Mouse (Mus musculus) macrophage (primary cell): ENCODE data around the gene Ism1. TPM values are rescaled to one million over a fixed set of nuclear protein-coding genes. Genes with fewer than 3 reads are reported as not detected.

Experiments
- H3K27ac ChIP-seq: fragments of 350-480 bp; formaldehyde crosslinking; 2 replicates; pipeline ENCODE4 v1.9.0; 2021
- H3K36me3 ChIP-seq: fragments of 350-480 bp; formaldehyde crosslinking; 2 replicates; pipeline ENCODE4 v1.9.0; 2021; ENCODE audit errors: inconsistent target
- H3K4me3 ChIP-seq: fragments of 350-480 bp; formaldehyde crosslinking; 2 replicates; pipeline ENCODE4 v1.9.0; 2021; ENCODE audit errors: inconsistent target
- H3K79me2 ChIP-seq: fragments of 350-480 bp; formaldehyde crosslinking; 2 replicates; pipeline ENCODE4 v1.9.0; 2021; ENCODE audit errors: inconsistent target
- WGBS: methylation state at CpG from one replicate; pipeline ENCODE4 v1.1.7; 2026; ENCODE audit warnings: inconsistent platforms; ENCODE audit not compliant: missing documents; 5-methylcytosine and 5-hydroxymethylcytosine counted together
- polyA plus RNA-seq: library from polyadenylated mRNA; stranded (reverse); fragments of 250-400 nt; gene quantifications from 3 replicates; pipeline ENCODE4 v1.2.4, GENCODE M21; 2018; ENCODE audit warnings: inconsistent platforms

The Ism1 gene
- polyA plus RNA-seq, 1 experiment from 2014 or later: not detected

DNA sequence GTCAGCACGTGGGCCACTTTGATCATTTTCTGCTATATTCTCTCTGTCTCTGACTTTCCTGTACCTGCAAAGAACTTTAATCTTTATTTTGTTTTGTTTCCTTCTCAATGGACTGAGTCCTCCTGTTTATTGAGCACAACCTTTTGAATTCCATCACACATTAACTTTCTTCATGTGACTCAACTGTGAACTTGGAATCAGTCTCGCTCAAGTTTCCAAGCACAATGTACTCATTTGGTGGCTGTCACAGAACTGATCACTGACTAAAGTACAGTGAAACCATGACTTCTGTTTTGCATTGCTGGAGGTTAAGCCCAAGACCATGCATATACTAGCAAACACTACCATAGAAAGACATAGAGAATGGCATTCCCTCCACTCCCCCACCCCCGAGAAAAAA, 15.5 kb downstream of the Ism1 start:
- 87% methylated on average over 2 of the region's 3 CpGs for WGBS
- no peaks in the 10 kb centered on the region for H3K79me2 ChIP-seq

GRCm38 (mm10) chr2:139694638-139695037, 16.7 kb downstream of the Ism1 start:
- no peaks in the 10 kb centered on the region for H3K79me2 ChIP-seq
- 85% methylated on average over 5 of the region's 5 CpGs for WGBS
- H3K4me3 ChIP-seq: no peak overlapping the region

More for the DNA sequence above, 15.5 kb downstream of the Ism1 start:
- Histone ChIP-seq H3K4me3 (no peak overlapping the region), H3K27ac (no peak overlapping the region), H3K36me3 (no peaks in the 10 kb centered on the region)

GRCm38 (mm10) chr2:139696578-139696977, 18.6 kb downstream of the Ism1 start:
- H3K27ac ChIP-seq: no peak overlapping the region
- WGBS: 57% methylated on average over 2 of the region's 2 CpGs
- H3K36me3 ChIP-seq: no peaks in the 10 kb centered on the region
- no peaks in the 10 kb centered on the region for H3K79me2 ChIP-seq
- H3K4me3 ChIP-seq: no peak overlapping the region

More at GRCm38 (mm10) chr2:139694638-139695037, 16.7 kb downstream of the Ism1 start:
- Histone ChIP-seq H3K36me3 (no peaks in the 10 kb centered on the region), H3K27ac (no peak overlapping the region)

DNA sequence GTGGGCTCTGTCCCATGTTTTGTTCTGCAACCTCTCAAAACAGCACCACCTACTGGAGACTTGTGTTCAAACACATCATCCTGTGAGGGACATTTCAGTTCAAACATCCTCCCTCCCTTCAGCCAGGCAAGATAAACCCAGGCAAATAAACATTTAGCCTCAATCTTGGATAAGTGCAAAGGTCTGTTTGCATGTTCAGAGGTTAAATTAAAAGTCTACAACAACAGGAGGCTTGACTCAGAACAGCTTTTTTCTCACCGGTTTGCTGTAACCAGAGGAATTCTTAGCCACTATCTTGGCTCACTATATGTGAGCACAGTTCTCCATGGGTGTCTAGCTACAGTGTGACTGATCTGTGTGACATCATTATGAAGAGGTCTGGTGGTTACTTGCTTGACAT, 22.6 kb downstream of the Ism1 start:
- Histone ChIP-seq H3K27ac (no peak overlapping the region), H3K4me3 (no peak overlapping the region), H3K79me2 (no peaks in the 10 kb centered on the region), H3K36me3 (no peaks in the 10 kb centered on the region)
- 100% methylated on average over 1 of the region's 1 CpGs for whole genome bisulfite sequencing

- Histone ChIP-seq H3K79me2 (no peaks in the 10 kb centered on the region), H3K27ac (no peak overlapping the region), H3K36me3 (no peaks in the 10 kb centered on the region), H3K4me3 (no peak overlapping the region)
- WGBS: 7% methylated on average over 3 of the region's 3 CpGs
These were observed 27.0 kb downstream of the Ism1 start for GRCm38 (mm10) chr2:139704951-139705350.

GRCm38 (mm10) chr2:139708194-139708899, 30.4 kb downstream of the Ism1 start:
- no peak overlapping the region for H3K27ac ChIP-seq
- no peak overlapping the region for H3K4me3 ChIP-seq
- 96% methylated on average over 6 of the region's 6 CpGs for WGBS
- no peaks in the 10 kb centered on the region for H3K36me3 ChIP-seq
- H3K79me2 ChIP-seq: no peaks in the 10 kb centered on the region

DNA sequence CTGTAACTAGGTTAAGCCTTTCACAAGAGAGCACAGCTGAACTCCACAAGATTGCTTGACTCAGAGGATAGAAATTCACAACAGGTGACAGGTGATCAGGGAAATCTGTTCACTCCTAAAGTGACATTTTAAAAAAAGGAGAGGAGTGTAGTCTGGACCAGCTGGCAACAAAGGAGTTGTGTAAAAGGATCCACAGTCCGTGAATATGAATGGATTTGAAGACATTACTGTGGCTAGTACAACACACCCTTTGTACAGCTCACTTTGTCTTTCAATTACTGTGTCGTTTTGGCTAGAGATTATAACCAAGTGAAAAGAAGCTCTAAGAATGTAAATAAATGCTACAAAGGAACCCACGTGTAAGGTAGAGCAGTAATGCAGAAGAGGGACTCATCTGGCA, 33.7 kb downstream of the Ism1 start:
- H3K36me3 ChIP-seq: no peaks in the 10 kb centered on the region
- no peaks in the 10 kb centered on the region for H3K79me2 ChIP-seq
- no peak overlapping the region for H3K27ac ChIP-seq
- H3K4me3 ChIP-seq: no peak overlapping the region
- 78% methylated on average over 3 of the region's 3 CpGs for WGBS

GRCm38 (mm10) chr2:139712046-139712445, 34.1 kb downstream of the Ism1 start:
- no peak overlapping the region for H3K4me3 ChIP-seq
- WGBS: 94% methylated on average over 10 of the region's 10 CpGs
- H3K27ac ChIP-seq: no peak overlapping the region
- H3K36me3 ChIP-seq: no peaks in the 10 kb centered on the region
- H3K79me2 ChIP-seq: no peaks in the 10 kb centered on the region

GRCm38 (mm10) chr2:139714206-139714605, 36.2 kb downstream of the Ism1 start:
- WGBS: 65% methylated on average over 3 of the region's 3 CpGs
- no peak overlapping the region for H3K4me3 ChIP-seq
- no peak overlapping the region for H3K27ac ChIP-seq
- H3K36me3 ChIP-seq: no peaks in the 10 kb centered on the region
- no peaks in the 10 kb centered on the region for H3K79me2 ChIP-seq

DNA sequence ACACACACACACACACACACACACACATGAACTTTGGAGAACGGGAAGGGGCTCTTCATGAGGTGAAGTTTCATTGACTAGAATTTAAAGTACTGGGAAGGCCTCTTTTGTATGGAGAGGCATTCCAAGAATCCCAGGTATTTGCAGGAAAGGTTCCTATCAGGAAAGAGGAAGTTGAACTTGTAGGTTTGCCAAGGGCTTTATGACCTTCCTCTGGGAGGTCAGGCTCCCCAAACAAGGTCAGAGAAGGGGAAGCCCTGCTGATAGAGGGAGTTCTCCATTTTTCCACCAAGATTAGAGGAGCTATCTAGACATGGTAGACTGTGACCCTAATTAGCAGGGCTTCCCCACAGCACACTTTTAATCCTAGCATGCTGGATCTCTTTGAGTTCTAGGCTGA, 39.8 kb downstream of the Ism1 start:
- no peaks in the 10 kb centered on the region for H3K36me3 ChIP-seq
- no CpG with 5 or more reads among the region's 1 CpGs for WGBS
- no peaks in the 10 kb centered on the region for H3K79me2 ChIP-seq
- no peak overlapping the region for H3K27ac ChIP-seq
- no peak overlapping the region for H3K4me3 ChIP-seq

DNA sequence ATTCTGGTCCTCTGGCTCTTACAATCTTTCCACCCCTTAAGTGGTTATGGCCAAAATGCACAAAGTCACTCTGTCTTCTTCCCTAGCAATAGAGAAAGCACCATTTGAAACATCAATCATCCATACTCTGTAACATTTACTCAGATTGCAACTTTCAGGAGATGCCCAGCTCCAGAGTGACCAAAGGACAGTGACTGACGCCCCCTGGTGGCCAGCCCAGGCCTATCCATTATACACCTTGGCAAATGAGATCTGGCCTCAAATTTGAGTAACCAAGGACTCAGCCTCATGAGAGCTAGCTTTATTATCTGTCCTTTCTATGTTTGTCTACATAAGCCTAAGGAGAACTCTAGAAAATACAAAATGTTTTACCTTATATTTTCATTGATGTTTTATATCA, 44.7 kb downstream of the Ism1 start:
- Histone ChIP-seq H3K36me3 (no peaks in the 10 kb centered on the region), H3K4me3 (no peak overlapping the region), H3K27ac (no peak overlapping the region), H3K79me2 (no peaks in the 10 kb centered on the region)
- WGBS: 0% methylated on average over 1 of the region's 1 CpGs

GRCm38 (mm10) chr2:139723304-139723703, 45.3 kb downstream of the Ism1 start:
- Histone ChIP-seq H3K36me3 (no peaks in the 10 kb centered on the region), H3K79me2 (no peaks in the 10 kb centered on the region), H3K4me3 (no peak overlapping the region), H3K27ac (no peak overlapping the region)
- 63% methylated on average over 3 of the region's 3 CpGs for WGBS

DNA sequence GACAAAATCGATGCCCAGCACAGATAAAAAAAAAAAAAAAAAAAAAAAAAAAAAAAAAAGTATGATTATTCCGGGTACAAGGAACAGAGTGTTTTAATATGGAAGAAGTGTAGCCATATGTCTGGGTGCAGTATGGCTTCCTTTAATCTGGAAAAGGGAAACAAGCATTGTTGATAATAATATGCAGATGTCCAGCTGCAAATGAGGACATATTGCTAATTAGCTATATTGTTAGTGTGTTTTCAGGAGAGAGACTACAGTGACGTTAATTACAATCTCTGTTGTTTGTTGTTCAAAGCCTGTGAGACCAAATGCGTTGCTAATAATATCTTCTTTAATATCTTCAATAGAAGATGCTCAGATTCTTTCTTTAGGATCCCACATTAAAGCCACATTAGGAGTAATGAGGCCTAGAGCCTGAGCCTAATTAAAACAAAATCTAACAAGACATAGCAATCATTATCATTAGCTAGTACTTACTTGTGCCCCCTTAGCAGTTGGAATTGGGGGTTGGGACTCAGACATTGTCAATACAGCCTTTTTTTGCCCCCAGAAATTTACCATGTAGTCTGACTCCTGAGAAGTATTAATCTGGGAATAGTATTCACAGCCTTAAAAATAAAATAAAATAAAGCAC, 46.3 kb downstream of the Ism1 start:
- 77% methylated on average over 4 of the region's 4 CpGs for WGBS
- Histone ChIP-seq H3K79me2 (no peaks in the 10 kb centered on the region), H3K4me3 (no peak overlapping the region), H3K27ac (no peak overlapping the region), H3K36me3 (no peaks in the 10 kb centered on the region)

- H3K4me3 ChIP-seq: no peak overlapping the region
- WGBS: 63% methylated on average over 3 of the region's 3 CpGs
These were observed 47.4 kb downstream of the Ism1 start for GRCm38 (mm10) chr2:139725328-139725727.

DNA sequence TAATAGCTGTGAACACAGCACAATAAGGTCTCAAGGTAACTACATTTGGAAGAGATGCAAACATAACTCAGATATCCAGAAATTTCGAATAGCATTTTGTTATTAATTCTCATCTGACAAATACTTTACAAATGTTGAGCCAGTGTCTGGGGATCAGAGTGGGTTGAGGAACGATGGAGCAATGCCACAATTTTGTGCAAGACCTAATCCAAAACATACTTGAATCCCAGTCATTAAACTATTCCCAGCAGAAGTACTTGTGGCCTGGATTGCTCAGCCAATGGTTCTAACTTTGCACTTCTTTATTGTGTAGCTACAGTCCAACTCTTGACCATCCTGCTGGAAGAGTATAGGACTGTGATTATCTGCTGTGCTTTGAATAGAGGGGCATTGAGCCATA, 50.1 kb downstream of the Ism1 start:
- 78% methylated on average over 2 of the region's 2 CpGs for WGBS
- Histone ChIP-seq H3K4me3 (no peak overlapping the region), H3K27ac (no peak overlapping the region)

More at GRCm38 (mm10) chr2:139725328-139725727, 47.4 kb downstream of the Ism1 start:
- H3K36me3 ChIP-seq: no peaks in the 10 kb centered on the region
- H3K27ac ChIP-seq: no peak overlapping the region
- H3K79me2 ChIP-seq: no peaks in the 10 kb centered on the region

More for the DNA sequence above, 50.1 kb downstream of the Ism1 start:
- Histone ChIP-seq H3K79me2 (no peaks in the 10 kb centered on the region), H3K36me3 (no peaks in the 10 kb centered on the region)
